Mouse (Mus musculus) left cerebral cortex, adult 8-10 months (tissue): ENCODE results near the gene Lrrc7. TPM values are rescaled to one million over a fixed set of nuclear protein-coding genes. Genes with fewer than 3 reads are reported as not detected.
"Not testable (repeated sequence)": the region's sequence is repeated elsewhere in the genome, so short reads cannot be mapped to it uniquely, and the experiment has no call there.

Experiments used
- DNase-seq, 2 experiments: peaks; one replicate each; pipeline ENCODE4 v3.0.0; 2022; ENCODE audit warnings: low spot score in 2 of 2
- total RNA-seq, 4 experiments: library from RNA; stranded (reverse); gene quantifications; 2 replicates each; pipeline ENCODE4 v1.2.4; 2022

The Lrrc7 gene
- total RNA-seq, 4 experiments from 2014 or later = 99.2 to 125 (median 110) TPM

- no peak for DNase-seq
These were observed 392.8 kb downstream of the Lrrc7 start for GRCm38 (mm10) chr3:158169180-158169579.

- DNase-seq = no peak
These were observed 393.6 kb downstream of the Lrrc7 start for GRCm38 (mm10) chr3:158168454-158168853.

- no peak for DNase-seq
These were observed 397.0 kb downstream of the Lrrc7 start for GRCm38 (mm10) chr3:158165004-158165403.

- no peak for DNase-seq
These were observed 397.6 kb downstream of the Lrrc7 start for GRCm38 (mm10) chr3:158164452-158164851.

GRCm38 (mm10) chr3:158163127-158163526 lies 398.9 kb downstream of the Lrrc7 start:
- no peak for DNase-seq

GRCm38 (mm10) chr3:158161924-158162490 lies 400.0 kb downstream of the Lrrc7 start:
- DNase-seq = no peak

- DNase-seq = no peak
These were observed 406.3 kb downstream of the Lrrc7 start for GRCm38 (mm10) chr3:158155515-158156286.

- DNase-seq = no peak
These were observed 407.9 kb downstream of the Lrrc7 start for GRCm38 (mm10) chr3:158154134-158154533.

- no peak for DNase-seq
These were observed 413.0 kb downstream of the Lrrc7 start for GRCm38 (mm10) chr3:158148998-158149397.

- DNase-seq = no peak
These were observed 421.4 kb downstream of the Lrrc7 start for GRCm38 (mm10) chr3:158140629-158141028.

GRCm38 (mm10) chr3:158137796-158138195 lies 424.2 kb downstream of the Lrrc7 start:
- no peak for DNase-seq

GRCm38 (mm10) chr3:158131672-158132071 lies 430.3 kb downstream of the Lrrc7 start:
- DNase-seq = no peak

GRCm38 (mm10) chr3:158131233-158131632 lies 430.8 kb downstream of the Lrrc7 start:
- no peak for DNase-seq

GRCm38 (mm10) chr3:158122899-158123298 lies 439.1 kb downstream of the Lrrc7 start:
- DNase-seq = no peak

GRCm38 (mm10) chr3:158105260-158105659 lies 456.8 kb downstream of the Lrrc7 start:
- no peak for DNase-seq

- DNase-seq = no peak
These were observed 458.6 kb downstream of the Lrrc7 start for GRCm38 (mm10) chr3:158103467-158103866.

- DNase-seq = not testable (repeated sequence)
These were observed 459.5 kb downstream of the Lrrc7 start for GRCm38 (mm10) chr3:158102530-158102929.

GRCm38 (mm10) chr3:158102043-158102442 lies 460.0 kb downstream of the Lrrc7 start:
- not testable (repeated sequence) for DNase-seq

- DNase-seq = peak in 1 of 2 experiments; percentile 33
These were observed 468.1 kb downstream of the Lrrc7 start for GRCm38 (mm10) chr3:158093919-158094318.

- DNase-seq = peak in 1 of 2 experiments; percentile 23
These were observed 470.4 kb downstream of the Lrrc7 start for GRCm38 (mm10) chr3:158091601-158092000.

- DNase-seq = no peak
These were observed 484.2 kb downstream of the Lrrc7 start for GRCm38 (mm10) chr3:158077828-158078227.

- no peak for DNase-seq
These were observed 484.6 kb downstream of the Lrrc7 start for GRCm38 (mm10) chr3:158077380-158077772.
